Mouse (Mus musculus) regulatory T cell (primary cell): ENCODE data around the gene Sgms1.

Source experiments
- in situ Hi-C: fragments of 300-600 bp; cut with MboI, MseI; formaldehyde crosslinking; loops from one replicate; pipeline ENCODE4 v1.15.1; 2025; ENCODE audit warnings: high pct_unique_total_duplicates

The Sgms1 gene

GRCm38 (mm10) chr19:32295581-32295980 is 93.9 kb downstream of the Sgms1 start:
- in situ Hi-C loops, result no loop called here

- in situ Hi-C loops, result no loop called here
Observed at GRCm38 (mm10) chr19:32292782-32293776, 96.4 kb downstream of the Sgms1 start.

GRCm38 (mm10) chr19:32292067-32292739 is 97.3 kb downstream of the Sgms1 start:
- in situ Hi-C loops, result no loop called here

- in situ Hi-C loops, result no loop called here
Observed at GRCm38 (mm10) chr19:32291130-32291529, 98.4 kb downstream of the Sgms1 start.

GRCm38 (mm10) chr19:32288895-32289294 is 100.6 kb downstream of the Sgms1 start:
- in situ Hi-C loops, result no loop called here

DNA sequence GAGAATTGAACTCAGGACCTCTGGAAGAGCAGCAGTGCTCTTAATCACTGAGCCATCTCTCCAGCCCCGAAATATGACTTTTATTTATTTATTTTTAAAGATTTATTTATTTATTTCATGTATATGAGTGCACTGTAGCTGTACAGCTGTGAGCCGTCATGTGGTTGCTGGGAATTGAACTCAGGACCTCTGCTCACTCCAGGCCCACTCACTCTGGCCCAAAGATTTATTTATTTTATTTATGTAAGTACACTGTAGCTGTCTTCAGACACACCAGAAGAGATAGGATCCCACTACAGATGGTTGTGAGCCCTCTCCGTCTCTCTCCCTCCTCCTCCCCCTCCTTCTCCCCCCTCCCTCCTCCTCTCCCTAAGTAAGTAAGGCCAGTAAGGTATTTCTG is 101.7 kb downstream of the Sgms1 start:
- in situ Hi-C loops, result no loop called here

- in situ Hi-C loops, result no loop called here
Observed at GRCm38 (mm10) chr19:32285455-32285831, 104.1 kb downstream of the Sgms1 start.

- in situ Hi-C loops, result no loop called here
Observed at GRCm38 (mm10) chr19:32284681-32285454, 104.6 kb downstream of the Sgms1 start.

DNA sequence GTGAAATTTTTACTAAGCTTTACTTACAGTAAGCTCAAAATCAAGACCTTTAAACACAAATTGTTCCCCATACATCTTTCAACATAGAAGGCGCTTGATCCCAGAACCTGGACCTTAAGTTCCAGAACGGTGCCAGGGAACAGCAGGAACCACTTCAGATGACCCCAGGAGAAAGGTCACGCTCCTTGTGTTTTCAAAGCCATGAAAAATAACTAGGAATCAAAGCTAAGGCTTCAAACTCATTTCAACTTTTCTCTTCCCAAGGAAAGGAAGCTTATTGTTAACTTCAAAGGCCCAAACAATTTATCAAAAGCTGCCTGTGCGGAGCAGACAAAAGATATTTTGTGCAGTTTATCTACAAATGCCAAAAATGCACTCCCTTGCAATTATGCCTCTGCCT is 107.6 kb downstream of the Sgms1 start:
- in situ Hi-C loops, result no loop called here

DNA sequence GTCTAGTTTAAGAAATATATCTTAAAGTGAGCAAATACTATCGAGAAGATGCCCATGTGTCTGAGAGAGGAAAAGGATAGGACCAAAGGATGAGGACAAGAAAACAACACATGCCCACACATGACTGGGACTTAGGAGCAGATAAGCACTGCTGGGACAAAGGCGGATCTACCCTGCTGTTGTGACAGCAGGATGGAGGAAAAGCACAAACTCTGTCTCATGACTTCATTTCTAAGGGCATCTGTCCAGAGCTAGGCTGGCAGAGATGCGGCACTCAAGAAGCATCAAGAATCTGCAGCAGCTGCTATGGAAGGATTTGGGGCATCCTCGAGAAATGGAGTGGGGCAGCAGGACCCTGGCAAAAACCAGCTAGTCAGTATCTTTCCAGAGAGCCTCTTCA is 109.1 kb downstream of the Sgms1 start:
- in situ Hi-C loops, result no loop called here

GRCm38 (mm10) chr19:32279400-32279799 is 110.1 kb downstream of the Sgms1 start:
- in situ Hi-C loops, result loop anchor here (10.0 kb wide), 1 partner anchor 365 kb away; no protein-coding TSS in a partner anchor

DNA sequence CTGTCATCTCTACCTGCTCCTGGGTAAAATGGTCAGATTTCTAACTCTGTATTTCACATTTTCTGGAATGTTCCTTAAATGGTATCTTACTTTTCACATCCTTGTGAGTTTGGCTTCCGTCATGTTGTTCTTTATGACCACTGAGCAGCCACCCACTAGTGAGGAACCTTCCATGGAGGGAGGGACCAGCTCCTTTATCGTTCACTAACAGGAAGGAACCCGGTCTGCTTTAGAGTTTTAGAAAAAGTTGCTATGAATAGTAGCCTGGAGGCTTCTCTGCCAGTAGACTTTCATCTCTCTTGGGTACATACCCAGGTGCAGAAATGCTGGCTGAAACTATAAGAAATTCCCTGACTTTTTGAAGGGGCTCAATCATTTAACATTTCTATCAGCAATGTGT is 111.6 kb downstream of the Sgms1 start:
- in situ Hi-C loops, result loop anchor here (10.0 kb wide), 1 partner anchor 363 kb away; no protein-coding TSS in a partner anchor

DNA sequence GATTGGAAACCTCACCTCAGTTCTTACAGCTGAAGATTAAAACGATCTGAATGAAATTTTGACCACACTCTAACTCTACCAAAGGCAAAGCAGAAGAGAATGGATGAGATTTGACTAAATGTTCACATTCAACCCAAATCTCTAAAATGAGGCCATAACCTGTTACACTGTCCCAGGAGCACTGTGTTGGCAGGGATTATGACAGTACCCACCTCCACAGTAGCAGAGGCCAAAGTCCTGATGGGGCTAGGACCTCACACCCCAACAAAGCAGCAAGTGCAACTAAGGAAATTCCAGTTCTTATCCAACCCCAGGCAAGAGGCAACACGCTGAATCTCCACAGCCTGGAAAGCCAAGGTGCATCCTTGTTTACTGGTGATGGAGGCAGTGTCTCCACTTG is 112.2 kb downstream of the Sgms1 start:
- in situ Hi-C loops, result loop anchor here (10.0 kb wide), 1 partner anchor 362 kb away; no protein-coding TSS in a partner anchor

DNA sequence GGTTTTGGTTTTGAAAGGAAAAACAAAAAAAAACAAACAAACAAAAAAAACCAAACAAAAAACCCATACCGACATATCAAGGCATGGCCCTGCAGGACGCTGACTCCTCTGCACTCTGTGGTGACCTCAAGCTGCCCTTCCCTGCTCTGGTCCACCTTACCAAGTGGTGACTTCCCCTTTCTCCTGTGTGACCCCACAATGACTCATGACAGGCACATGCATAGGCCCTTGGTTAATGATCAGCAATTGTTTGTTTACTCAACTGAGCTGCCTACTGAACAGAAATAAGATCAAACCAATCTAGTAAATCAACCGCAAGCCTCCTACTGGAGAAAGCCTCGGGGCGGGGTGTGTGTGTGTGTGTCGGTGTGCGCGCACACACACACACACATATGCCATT is 112.7 kb downstream of the Sgms1 start:
- in situ Hi-C loops, result loop anchor here (10.0 kb wide), 1 partner anchor 362 kb away; no protein-coding TSS in a partner anchor

DNA sequence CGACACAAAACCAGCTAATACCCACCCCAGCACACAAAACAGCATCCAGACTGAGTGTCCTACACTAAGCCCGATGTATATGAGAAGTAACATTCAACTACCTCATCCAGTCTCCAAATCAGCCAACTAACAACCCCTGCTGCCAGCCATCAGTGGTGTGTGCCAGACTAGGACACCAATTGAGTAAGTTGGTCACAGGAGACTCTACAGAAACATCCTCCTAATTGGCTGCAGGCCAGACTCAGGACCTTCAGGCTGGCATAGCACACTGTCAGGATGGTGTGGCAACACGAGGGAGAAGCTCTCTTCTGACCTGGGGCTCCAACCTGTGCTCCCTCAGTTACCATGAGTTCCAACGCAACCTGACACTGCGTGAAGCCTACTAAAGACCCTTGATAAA is 113.3 kb downstream of the Sgms1 start:
- in situ Hi-C loops, result loop anchor here (10.0 kb wide), 1 partner anchor 361 kb away; no protein-coding TSS in a partner anchor

- in situ Hi-C loops, result loop anchor here (10.0 kb wide), 1 partner anchor 360 kb away; no protein-coding TSS in a partner anchor
Observed at GRCm38 (mm10) chr19:32275068-32275925, 114.2 kb downstream of the Sgms1 start.

DNA sequence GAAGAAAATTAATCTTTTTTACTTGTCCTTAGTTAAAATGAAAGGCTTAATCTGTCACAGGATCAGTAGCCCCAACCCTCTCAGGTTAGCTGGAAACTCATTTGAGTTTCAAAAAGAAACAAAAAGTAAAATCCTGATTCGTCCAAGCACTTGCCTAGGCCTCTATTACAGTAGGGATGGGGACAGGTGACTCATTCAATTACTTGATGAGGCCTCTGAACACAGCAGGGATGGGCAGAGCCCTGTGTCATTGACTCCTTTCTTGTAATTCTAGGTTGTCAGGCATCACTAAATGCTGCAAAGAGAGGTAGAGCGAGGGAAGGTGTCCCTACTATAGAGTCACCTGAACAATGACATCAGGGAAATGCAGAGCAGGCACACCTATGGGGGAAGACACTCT is 115.4 kb downstream of the Sgms1 start:
- in situ Hi-C loops, result loop anchor here (10.0 kb wide), 1 partner anchor 359 kb away; no protein-coding TSS in a partner anchor

- in situ Hi-C loops, result loop anchor here (10.0 kb wide), 1 partner anchor 359 kb away; no protein-coding TSS in a partner anchor
Observed at GRCm38 (mm10) chr19:32273714-32274113, 115.8 kb downstream of the Sgms1 start.

GRCm38 (mm10) chr19:32272475-32273260 is 116.8 kb downstream of the Sgms1 start:
- in situ Hi-C loops, result loop anchor here (10.0 kb wide), 1 partner anchor 358 kb away; no protein-coding TSS in a partner anchor
